Mouse (Mus musculus) spleen, adult 12 weeks (tissue): ENCODE measurements around the gene Ppp1r27.
A peak's percentile ranks its signal among the peaks of the same experiment; 100 is the strongest.

Experiments used
- DNase-seq: peaks from one replicate; pipeline ENCODE4 v3.0.0; 2022; ENCODE audit warnings: low spot score

Gene Ppp1r27

DNA sequence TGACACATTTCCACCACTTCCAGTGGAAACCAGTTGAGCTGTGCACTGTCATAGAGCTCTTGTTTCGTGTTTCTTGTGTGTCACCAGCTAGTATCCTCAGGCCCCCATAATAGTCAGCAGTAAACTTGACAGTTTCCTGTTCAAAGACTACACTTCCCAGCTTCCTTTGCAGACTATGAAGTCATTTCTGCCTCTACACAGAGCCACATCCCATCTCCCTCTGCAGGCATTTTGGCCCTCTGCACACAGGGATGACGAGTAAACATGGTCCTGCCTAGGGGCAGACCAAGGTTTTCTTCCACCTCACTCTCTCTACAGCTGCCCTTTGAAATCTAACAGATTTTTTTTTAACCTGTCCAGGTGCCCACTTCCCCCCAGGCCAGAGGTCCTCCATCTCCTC is 3.5 kb downstream of the Ppp1r27 start:
- no peak for DNase-seq

DNA sequence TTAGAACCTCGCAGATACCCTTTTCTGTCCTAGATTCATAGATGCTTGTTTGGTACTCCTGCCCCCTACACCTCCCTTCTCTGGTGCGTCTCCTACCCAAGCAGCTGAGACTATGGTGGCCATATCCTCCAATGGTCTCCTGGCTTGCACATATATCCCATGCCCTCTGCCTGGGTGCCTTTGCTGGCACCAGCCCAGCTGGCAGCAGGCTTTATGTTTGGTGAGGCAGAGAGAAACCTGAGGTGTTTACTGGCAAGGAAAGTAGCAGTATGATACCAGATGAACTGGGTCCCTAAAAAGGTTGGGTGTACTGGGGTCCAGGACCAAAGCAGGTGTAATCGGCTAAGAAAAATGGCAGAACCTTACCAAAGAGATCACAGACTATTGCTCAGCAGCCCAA is 5.0 kb downstream of the Ppp1r27 start:
- DNase-seq = no peak

DNA sequence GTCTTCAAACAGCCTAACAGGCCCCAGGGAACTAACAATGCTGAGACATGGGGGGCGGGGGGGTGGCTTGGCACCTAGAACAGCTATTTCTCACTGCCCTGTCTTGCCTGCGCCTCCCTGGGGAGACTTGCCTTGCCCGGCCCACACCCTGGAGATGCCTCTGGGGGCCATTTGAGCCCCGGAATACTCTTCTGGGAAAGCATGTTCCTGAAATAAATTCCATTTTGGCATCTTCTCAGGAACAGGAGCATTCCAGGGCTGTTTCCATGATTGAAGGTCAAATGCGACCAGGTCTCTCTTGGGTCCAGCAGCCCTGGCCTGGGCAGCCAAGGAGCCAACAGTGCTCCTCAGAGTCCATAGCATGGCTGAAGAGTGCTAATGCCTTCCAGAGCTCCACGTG is 8.6 kb downstream of the Ppp1r27 start:
- no peak for DNase-seq

DNA sequence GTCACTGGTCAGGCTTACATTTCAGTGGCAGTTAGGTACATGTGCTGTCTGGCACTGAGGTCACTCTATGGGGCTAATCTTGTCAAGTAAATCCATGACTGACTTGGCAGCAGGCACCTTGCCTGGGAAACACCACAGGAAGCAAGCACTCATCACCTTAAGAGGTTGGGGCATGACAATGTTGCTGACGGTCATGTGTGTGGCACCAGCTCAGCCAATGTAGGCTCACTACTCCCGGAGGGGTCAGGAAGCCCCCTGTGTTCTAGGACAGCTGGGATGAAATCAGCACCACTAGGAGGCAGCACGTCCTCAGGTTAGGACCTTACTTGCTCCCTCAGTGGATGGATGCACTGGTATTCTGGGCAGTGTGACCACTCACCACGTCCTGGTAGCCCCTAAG is 9.0 kb downstream of the Ppp1r27 start:
- DNase-seq = no peak

DNA sequence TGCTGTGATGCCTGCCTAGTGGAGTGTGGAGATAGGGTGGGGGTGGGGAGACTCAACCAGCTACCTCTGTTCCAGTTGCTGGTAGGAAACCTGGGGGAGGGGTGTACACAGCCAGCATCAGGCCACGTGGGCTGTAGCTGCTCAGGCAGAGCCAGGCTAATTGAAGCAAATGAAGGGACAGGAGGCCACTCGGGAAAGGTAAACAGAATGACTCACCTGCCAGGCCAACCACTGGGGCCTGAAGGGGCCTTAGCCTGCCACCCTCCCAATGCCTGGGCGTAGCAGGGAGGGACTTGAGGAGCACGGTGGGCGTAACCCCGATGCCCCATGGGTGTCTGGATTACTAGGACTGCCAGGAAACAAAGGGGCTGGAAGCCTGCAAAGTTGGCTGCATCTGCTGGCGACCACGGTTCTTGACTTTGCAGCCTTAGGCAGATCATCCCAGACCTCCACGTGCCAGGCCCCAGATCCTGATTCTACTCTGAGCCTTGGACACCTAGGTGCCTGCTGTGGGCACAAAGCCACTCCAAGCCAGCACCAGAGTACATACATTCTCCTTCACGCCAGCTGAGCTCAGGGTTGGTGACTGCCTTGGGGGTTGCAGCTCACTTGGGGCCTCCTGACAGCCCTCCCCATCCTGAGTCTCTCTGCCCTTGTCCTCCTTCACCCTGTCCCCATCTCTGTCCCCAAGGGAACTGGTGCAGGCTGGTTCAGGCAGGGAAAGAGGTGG is 11.5 kb downstream of the Ppp1r27 start:
- no peak for DNase-seq

DNA sequence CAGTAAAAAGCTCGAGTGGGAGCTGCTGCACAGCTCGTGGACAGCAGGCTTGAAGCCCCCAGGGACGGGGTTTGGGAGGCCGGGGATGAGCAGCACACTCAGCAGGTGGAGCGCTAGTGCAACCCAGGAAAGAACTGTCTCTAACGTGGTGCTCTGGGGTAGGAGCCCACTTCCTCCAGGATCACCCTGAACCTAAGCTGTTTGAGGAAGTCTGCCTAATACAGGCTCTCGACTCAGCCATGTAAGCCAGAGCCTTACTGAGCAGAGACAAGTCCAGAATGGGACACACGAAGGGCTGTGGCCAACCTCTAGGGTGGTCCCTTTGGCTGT is 12.0 kb downstream of the Ppp1r27 start:
- DNase-seq = no peak

DNA sequence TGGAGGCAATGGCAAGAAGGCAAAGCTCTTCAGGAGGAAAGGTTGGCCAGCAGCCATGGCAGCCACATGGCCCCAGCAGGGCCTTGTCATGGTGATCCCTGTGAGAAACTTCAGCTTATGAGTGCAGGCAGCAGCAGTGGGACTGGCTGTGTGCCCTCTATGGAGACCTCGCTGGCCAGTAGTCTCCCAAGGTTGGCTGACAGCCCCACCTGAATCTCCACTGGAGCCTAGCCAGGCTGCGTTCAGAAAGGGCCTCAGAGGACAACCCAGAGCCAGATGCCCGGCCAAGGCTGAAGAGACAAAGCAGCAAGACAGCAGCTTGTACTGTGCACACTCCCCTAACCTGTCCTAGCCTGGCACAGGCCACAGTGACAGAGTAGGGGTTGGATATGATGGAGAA is 12.4 kb downstream of the Ppp1r27 start:
- DNase-seq = no peak

DNA sequence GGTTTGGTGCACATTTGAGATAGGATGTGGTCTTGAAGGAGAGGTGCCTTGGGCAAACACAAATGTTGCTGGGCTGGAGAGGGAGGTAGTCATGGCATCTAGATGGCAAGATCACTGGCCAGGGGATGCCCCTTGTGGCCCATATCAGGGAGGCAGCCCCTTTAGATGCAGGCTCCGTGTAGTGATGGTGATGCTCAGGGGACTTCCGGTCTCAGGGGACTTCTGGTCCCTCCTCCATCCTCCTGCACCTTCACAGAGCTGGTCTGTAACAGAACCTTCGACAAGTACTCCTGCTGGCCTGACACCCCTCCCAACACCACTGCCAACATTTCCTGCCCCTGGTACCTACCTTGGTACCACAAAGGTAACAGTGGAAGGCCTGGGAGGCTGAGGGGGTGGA is 15.1 kb downstream of the Ppp1r27 start:
- DNase-seq = no peak

DNA sequence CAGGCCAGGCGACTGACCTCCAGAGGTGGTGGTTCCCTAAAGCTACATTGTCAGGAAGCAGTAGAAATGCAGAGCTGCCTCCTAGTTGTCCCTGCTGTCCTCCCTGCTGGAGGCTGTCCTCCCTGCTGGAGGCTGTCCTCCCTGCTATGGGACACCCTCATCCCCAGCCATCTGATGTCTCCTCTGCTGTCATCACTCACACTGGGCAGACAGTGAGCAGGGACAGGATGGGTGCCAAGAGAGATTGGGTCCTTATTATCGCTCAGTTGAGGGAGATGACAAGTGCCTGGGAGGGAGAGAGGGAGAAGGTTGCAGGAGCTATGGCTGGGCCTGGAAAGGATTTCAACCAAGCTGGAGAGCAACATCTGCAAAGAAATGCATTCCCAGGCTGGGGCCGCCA is 15.8 kb downstream of the Ppp1r27 start:
- no peak for DNase-seq

DNA sequence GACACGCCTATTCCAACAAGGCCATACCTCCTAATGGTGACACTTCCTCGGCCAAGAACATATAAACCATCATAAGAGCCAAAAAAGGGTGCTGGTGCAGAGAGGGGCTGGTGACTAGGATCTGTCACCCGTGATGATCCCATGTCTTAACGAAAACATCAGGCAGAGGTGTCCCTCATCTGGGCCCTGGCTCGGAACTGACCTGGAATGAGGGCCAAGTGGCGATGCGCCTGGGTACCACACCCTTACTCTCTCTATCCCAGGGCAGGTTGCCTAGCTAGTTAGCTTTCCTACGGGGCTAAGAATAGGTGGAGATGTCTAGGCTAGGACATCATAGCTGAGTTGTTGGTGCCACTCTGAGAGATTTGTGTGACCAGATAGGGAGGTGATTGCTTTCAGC is 16.8 kb downstream of the Ppp1r27 start:
- DNase-seq = no peak

DNA sequence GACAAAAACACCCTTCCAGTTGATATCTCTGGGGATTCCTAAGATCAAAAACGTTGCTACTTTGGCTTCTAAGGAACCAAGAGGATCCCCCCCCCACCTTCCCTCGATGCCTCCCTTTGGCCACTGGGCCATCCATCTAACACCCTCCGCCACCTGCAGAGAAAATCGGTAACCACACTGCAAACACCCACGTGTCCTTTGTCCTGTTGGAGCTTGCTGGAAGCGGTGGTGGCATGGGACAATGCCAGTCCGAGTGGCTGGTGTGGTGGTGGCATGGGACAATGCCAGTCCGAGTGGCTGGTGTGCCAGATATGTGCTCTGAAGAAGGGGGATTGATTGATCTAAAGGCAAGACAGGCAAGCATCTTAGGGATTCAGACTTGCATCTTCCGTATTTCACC is 19.3 kb downstream of the Ppp1r27 start:
- DNase-seq = no peak

DNA sequence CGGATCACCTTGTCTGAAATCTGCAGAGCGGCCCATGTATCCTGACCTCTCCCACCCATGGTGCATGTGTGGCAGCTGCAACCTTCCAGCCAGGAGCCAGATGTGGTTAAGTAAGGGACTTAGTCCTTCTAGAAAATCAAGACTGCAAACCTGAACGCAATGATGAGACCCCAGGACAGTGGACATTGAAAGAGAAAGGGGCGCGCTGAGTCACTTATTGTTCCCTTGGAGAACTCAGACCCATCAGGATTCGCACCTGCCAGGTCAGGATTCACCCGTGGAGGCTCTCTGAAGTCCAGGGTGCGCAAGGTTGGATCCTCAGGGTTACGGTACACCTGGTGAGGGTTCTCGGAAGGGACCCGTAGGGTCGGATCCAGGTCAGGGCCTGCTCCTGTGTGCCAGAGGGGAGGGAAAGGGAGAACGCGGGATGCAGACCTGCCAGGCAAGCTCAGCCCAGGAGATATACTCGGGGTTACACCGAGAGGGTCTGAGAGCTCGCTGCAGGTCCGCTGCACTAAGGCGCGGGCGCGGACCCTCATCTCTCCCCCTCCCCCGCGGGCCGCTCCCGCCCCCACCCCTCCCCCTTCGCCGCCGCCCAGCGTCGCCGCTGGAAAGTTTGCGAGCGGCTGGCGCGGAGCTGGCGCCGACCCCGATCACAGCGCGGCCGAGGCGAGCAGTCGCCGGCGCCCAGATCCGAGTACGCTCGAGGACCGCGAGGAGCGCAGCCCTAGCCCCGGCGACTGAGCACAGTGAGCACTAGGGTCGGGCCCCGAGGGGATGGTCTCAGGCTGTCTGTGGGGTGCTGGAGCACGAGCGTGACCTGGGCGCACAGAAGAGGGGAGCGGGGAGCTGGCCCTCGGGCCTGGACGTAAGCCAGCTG is 20.6 kb downstream of the Ppp1r27 start, which contains the start of gene Gcgr:
Gene Gcgr (plus strand): TSS at position 615 of the 880 bp plus-strand sequence.
- no peak for DNase-seq

DNA sequence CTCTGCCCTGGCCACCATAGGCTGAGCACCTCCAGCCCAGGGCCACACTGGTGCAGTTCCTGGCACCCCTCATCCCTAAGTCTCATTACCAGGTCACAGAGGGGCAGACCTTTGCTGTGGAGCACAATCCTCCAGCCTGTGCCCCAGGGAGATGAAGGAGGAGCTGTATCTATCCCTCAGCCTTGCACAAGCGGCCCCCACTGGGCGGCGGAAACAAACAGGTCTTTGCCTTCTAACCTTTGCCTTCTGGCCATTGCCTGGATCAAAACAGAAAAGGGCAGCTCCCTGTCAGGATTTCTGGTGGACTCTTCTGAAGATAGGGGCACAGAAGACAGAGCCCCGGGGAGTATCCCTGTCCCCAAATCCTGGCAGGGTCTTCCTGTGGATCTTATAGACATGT is 22.0 kb downstream of the Ppp1r27 start:
- DNase-seq = no peak

DNA sequence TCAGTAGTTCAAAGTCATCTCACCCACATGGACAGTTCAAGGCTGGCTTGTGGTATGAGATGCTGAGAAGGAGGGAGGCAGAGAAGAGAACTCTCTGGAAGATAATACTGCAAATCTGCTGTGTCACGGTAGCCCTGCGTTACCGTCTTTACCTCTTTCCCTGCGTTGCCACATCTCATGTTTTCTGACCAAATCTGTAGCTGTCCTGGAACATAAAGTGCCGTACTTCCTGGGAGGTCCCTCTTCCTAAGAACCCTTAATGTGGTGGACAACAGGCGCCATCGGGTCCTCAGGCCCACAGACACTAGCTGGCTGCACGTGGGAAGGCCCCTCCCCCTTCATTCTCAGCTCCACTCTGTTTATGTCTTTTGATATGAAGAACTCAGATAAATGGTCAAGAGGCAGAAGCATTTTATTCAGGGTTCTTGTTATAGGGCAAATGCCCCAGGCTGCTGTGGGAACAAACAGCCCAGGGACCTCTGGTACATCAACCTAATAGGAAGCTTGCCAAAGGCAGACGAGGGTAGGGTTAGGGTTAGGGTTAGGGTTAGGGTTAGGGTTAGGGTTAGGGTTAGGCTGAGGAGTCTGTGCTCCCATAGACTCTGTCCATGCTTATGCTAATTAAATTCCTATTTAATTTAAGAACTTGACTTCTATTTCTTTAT is 23.1 kb downstream of the Ppp1r27 start:
- no peak for DNase-seq

DNA sequence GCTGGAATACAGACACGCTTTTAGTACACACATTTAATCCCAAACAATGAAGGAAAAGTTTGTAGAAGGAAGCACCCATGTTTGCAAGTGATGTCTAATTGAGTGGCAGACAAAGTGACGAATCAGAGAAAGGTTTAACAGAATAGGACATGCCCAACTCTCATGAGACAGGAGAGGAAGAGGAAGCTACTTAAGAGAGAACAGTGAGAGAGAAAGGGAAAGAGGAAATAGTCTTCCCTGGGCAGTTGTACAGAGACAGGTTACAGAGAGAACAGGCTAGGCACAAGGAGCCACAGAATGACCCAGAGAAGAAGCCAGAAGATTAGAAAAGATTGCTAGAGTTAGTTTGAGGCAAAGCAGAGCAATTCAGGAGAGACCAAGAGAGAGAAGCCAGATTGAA is 25.0 kb downstream of the Ppp1r27 start:
- no peak for DNase-seq

DNA sequence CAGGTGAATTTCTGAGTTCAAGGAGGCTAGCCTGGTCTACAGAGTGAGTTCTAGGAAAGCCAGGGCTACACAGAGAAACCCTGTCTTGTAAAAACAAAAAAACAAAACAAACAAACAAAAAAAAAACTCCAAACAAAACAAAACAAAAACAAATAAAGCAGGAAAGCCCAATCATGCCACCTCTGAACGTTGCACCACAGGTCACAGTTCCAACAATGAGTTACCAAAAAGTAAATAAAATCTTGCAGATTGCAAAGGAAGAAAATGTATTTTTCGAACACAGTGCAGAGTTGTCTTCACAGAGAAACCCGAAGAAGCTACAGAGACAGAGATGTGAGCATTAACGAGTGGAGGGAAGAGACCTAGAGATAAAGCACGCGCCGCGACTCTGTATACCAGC is 28.4 kb downstream of the Ppp1r27 start:
- DNase-seq = no peak

DNA sequence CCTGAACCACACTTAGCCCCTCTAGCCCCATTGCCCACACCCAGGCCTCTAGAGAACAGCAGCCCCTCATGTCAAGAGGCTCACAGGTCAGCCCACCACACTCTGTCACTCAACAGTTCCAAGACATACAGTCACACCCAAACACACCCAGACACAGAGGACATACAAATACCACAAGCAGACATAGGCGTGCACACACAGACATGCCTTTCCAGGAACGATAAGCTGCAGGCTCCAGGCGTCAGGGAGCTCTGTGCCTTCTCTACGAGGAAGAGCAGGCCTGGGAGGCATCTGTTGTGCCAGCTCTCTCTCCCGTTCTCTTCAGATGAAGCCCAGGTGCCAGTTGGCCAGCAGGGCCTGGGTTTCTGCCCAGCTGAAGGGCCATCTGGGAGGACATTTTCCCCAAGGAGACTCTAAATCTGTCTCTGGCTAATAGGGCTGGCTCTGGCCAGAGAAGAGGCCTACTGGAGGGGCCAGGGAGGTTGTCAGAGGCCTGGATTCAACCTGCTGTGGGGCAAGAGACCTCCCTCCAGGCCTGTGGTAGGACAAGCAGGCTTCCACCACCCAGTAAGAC is 29.9 kb downstream of the Ppp1r27 start:
- DNase-seq = no peak

DNA sequence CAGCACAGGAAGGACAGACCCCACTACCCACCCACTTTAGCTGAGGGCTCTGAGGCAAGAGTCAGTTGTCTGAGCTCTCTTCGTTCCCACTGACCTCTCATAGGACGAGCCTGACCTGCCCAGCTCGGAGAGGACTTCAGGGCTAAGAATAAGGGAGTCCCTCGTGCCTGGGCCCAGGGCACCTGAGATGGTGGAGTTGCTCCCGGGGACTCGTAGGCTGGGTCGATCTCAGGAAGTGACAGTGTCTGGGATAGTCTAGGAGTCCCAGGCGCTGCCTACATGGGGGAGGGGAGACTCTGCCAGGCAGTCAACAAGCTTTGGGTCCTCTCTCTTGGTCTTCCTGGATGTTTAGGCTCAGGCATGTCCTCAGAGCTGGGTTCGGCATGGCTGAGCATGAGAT is 30.4 kb downstream of the Ppp1r27 start:
- no peak for DNase-seq

DNA sequence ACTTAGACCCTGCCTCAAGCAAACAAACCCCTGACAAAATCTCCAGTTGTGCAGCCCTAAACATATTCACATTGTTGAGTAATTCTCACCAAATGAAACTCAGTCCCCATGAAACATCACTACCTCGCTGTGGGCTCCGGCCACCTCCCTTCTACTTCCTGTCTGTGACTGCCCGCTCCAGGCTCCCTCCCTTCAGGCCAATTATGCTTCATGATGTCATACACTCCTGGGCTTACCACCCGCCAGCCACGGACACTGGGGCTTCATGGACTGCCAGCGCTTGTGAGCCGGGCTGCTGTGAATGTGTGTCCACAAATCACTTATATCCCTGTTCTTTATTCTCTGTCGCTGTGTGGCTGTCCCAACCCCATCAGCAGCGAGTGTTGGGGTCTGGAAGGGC is 31.2 kb downstream of the Ppp1r27 start:
- no peak for DNase-seq

DNA sequence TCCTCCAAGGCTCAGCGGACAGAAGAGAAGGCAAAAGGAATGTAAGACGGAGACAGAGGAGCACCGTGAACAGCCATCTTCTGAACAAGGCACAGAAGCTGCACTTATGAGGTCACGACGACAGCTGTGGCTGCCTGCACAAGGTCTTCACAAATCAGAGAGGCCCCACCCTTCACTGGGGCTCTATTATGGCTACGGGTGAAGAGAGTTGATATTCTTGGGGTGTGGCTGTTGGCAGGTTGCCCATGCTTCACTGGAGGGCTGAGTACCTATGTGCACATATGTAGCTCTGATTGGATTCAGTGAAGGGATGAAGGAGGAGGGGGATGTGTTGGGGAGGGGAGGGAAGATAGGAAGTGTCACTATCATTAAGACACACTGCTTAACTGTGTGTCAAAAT is 32.4 kb downstream of the Ppp1r27 start:
- DNase-seq = no peak

DNA sequence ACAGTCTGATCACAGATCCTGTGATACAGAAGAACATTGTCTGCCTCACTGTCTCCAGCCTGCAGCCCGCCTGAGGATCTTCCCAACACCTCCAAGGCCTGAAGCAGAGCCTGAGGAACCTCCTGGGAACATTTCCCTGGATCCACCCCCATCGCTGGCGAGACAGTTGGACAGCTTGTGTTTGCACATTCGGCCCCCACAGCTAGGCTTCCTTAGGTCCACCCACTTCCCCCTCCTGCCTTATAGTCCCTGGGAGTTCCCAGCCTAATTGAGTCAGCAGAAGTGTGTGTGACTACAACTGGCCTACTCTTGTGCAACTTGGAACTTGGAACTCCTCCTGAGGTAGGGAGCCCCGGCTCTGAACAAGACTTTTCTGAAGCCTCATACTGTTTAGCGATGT is 32.9 kb downstream of the Ppp1r27 start:
- DNase-seq = no peak

DNA sequence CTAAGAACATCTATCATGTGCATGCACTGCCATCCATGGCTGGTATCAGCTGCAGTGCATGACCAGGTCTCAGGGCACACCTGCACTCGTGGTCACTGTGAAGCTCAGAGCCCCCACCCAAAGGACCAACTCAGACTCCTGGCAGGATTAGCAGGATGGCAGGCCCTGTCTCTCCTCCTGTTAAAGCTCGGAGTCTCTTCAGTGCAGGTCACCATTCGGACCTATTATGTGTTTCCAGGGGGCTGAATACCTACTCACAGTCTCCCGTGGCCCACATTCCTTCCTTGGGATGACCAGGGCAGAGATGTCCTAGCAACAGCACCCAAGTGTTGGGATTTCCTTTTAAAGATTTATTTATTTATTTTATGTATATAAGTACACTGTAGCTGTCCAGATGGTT is 33.8 kb downstream of the Ppp1r27 start:
- no peak for DNase-seq

DNA sequence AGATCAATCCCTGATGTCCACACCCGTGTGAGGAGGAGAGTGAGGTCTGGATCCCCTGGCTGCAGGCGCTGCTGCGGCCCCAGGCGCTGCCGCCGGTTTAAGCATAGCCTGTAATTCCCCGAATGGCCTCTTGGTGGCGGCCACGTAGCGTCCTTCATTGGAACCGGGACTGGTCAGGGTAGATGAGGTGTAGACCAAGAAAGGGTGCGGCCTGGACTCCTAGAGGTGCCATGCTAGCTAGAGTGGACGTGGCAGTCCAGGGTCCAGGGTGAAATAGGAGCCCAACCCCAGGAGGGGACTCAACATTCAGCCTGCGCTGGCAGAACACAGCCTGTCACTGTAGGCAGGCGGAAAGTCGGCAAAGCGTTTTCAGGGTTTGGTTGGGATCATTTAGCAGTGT is 35.3 kb downstream of the Ppp1r27 start:
- DNase-seq = peak; percentile 76
